Mouse (Mus musculus) kidney, adult 10 weeks (tissue): ENCODE results near the gene Srpr. TPM values are rescaled to one million over a fixed set of nuclear protein-coding genes. Genes with fewer than 3 reads are reported as not detected.

Experiments used
- polyA plus RNA-seq: library from polyadenylated mRNA; stranded (reverse); fragments of 350-450 nt; fragmentation: Illumina TruSeq; extraction: RNeasy Lipid Tissue Mini Kit (QIAGEN cat#74804); gene quantifications from one replicate; pipeline ENCODE4 v1.2.3, GENCODE M21; 2014; ENCODE audit warnings: low read depth, low replicate concordance

Srpr gene
- polyA plus RNA-seq: 295 TPM

DNA sequence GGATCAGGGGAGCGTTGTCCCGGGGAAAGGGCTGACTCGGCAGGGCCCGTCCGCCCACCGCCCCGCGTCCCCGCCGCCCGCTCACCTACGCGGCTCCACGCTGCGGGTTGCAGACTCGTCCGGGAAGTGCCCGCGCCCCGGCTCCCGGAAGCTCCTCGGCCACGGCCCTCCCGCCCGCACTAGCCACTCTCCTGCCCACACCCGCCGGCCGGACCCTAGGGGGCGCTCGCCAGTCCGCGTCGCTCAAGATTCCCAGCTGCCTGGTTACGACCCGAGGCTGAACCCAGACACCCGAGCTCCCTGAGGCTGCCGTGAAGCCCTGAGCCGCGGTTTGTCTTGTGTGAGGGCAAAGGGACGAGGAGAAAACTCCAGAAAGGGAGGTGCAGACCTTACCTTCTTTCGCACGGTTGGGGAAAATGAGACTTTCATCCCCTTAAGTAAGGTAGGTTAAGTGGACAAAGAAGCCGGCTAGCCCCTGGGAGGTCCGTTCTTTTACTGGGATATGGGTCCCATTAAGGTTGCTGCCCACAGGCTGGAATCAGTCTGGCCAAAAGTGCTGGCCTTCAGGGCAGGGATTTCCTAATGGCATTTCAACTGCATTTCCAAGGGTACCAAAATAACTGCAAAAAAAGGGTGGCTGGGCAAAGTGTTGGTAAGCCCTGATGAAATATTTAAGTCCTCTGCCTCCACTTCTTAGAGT, at the start of gene Srpr, which contains the start of gene Tirap:
Srpr (plus strand) TSS at position 404 of the 700 bp plus-strand sequence.
Tirap (minus strand) TSS at position 520 of the 700 bp plus-strand sequence.

GRCm38 (mm10) chr9:35175251-35176123, 24.5 kb upstream of the Srpr start, which contains the start of gene Dcps:
Gene Dcps, minus strand, starts transcription at chr9:35176061.

GRCm38 (mm10) chr9:35210542-35211474, 10.8 kb downstream of the Srpr start, which contains the start of gene Foxred1:
Gene Foxred1, minus strand, starts transcription at chr9:35211055.

GRCm38 (mm10) chr9:35267146-35267975, 67.4 kb downstream of the Srpr start, which contains the start of the genes Fam118b and Rpusd4:
Gene Fam118b, minus strand, starts transcription at chr9:35267805.
Gene Rpusd4, plus strand, starts transcription at chr9:35267865.

Other genes starting within 250 kb of the Srpr start
- 22.0 TPM for gene St3gal4, start 80.9 kb upstream of the Srpr start, polyA plus RNA-seq
- 14.3 TPM for gene Dcps, start 24.1 kb upstream of the Srpr start, polyA plus RNA-seq
- gene Tirap, start 116 bp downstream of the Srpr start, polyA plus RNA-seq: 7.5 TPM
- gene Foxred1, start 10.9 kb downstream of the Srpr start, polyA plus RNA-seq: 18.3 TPM
- 13.2 TPM for gene Fam118b, start 67.6 kb downstream of the Srpr start, polyA plus RNA-seq
- gene Rpusd4, start 67.7 kb downstream of the Srpr start, polyA plus RNA-seq: 6.0 TPM
- gene Cdon, start 221.0 kb downstream of the Srpr start, polyA plus RNA-seq: 5.1 TPM